Mouse (Mus musculus) embryo, embryonic 11 days (tissue): ENCODE measurements around the gene Slc6a9.

ENCODE experiments used
- DNase-seq: peaks from one replicate; pipeline ENCODE4 v3.0.0-alpha.2; 2015

Gene Slc6a9

DNA sequence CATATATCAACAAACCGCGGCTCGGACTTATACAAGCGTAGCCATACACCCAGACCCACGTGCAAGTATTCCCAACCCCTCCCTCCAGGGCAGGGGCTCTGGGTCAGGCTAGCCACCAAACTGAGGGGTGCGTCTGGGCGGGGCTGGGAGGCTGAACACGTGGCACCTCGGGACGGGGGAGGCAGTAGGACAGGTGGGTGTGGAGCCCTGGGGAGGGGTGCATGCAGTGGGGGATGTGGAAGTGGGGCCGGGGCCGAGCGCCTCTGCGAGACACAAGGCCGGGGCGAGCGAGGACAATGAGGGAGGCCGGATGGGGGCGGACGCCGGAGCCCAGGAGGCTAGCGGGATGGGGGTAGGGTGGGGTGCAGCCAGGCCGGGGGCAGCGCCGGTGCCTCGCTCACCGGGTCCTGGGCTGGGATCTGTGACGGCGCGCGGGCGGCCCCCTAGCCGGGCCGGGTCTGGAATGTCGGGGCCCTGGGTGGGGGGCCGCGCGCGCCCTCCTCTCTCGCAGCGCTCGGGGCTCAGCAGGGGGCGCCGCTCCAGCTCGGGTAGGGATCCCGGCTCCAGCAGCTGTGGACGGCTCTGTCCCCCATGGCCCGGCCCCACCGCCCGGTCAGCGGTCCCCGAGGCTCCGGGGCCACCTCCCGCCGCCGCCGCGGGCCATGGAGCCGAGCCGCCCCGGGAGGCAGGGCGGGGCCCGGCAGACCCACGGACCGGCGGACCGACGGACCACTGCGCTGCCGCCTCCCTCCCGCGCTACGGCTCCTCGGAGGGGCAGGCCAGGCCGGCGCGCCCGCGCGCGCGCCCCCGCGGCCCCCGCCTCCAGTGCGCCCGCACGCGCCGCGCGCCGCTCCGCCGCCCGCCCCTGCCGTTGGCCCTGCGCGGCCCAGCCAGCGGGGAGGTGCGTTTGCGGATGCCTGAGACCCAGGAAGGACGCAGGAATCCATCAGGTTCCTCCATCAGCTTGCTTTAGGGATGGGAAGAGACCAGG is 48.7 kb downstream of the Slc6a9 start, which contains the start of gene B4galt2:
TSS of gene B4galt2 (minus strand) at position 787 of the 991 bp plus-strand sequence.
- DNase-seq, result peak; percentile 87

- no peak for DNase-seq
Measured at GRCm38 (mm10) chr4:117884146-117884545, 49.8 kb downstream of the Slc6a9 start.

DNA sequence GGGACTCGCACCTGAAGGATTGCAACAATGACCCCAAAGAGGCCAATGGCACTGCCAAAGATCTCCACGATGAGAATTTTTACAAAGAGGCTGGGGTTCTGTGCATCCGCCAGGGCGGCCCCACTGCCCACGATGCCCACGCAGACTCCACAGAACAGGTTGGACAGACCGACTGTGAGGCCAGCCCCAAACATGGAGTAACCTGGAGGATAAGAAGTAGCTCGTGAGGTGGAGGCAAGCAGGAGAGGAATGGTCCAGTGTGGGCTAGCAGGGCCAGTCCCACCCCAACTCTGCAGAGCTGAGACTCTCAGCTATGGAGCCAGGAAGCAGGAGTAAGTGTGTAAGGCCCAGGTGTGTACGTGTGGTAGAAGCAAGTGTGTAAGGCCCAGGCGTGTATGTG is 50.8 kb downstream of the Slc6a9 start:
- DNase-seq, result no peak

DNA sequence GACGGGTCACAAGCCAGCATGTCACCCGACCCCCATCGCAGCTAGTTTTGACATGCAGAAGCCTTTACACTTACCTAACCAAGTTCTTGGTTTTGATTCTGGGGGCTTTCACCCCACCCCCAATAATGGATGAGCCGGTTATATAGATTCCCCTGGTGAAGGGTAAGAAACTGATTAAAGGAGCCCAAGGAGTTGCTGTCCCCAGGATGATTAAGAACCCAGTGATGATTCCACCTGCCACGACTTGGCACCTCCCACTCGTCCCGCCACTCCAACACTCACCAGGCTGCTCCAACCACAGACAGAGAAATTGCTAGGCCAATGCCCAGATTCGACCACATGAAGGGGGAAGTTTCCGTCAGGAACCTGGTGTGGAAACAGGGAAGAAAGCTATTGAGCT is 51.7 kb downstream of the Slc6a9 start:
- no peak for DNase-seq

DNA sequence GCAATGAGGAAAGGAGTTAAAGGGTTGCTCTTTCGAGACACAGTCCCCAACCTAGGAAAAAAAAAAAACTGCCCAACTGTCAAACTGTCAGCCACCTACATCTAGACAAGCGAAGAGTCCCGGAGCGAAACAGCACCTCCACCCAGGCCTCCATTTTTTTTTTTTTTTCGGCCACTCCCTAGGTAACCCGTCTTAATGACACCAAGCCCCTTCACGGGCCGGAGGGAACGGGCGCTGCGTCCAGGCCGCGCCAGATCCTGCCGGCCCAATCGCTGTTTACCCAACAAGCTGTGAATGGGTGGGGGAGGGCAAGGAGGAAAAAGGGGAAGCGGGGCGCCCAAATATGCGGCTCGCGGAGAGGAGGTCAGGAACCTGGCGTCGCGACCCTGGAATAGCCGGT is 52.3 kb downstream of the Slc6a9 start:
- DNase-seq, result no peak

DNA sequence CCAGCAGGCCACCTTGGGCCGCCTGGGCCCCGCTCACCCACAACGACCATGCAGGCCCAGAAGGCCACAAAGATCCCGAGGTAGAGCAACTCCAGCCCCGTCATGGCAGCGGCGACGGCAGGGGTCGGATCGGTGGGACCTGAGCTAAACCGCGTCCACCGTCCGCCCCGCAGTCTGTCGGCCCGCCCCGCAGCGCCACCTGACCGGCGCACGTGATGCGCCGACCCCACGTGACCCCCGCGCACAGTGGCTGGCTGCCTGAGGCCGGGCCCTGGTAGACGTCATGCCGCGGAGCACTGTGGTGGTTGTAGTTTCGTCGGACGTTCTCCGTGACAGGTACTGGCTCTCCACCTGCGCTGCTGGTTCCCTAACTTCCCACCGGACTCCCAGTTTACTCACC is 52.8 kb downstream of the Slc6a9 start, which contains the start of gene Atp6v0b:
TSS of gene Atp6v0b (minus strand) at position 201 of the 400 bp plus-strand sequence.
- peak; percentile 95 for DNase-seq

- DNase-seq, result no peak
Measured at GRCm38 (mm10) chr4:117887920-117888319, 53.6 kb downstream of the Slc6a9 start.

GRCm38 (mm10) chr4:117889471-117889870 is 55.2 kb downstream of the Slc6a9 start:
- no peak for DNase-seq

DNA sequence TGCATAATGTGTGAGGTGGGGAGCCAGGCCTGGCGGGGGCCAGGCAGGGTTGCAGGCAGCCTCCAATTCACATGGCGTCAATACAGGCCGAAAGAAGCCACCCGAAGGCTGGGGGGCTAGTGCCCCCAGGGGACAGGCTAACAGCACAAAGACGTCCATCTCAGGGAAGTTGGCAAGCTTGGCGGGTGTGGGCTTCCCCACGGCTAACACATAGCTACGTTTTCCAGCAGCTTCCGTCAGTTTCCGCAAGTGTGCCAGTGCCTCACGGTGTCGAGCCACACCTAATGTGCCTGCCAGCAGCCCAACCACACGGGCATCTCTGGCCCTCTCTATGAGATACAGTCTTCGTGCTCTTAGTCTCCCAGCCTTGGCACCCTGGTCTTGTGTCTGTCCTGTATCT is 55.7 kb downstream of the Slc6a9 start:
- no peak for DNase-seq

DNA sequence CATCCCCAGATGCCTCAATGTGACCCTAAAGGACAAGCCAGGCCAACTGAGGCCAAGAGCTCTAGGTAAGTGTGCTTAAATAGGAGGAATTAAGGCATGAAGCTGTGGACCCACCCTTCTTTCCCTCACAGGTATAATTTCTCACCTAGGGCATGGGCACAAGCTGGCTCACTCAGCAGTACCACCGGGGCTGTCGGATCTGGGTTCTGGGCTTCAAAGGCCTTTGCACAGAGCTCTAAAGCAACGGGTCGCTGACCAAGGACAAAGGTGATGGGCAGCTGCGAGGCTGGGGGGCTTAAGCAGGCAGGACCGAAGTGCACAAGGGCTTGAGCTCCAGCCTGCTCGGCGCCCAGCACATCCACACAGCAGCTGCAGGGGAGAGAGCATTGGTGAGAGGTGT is 56.4 kb downstream of the Slc6a9 start:
- DNase-seq, result no peak

DNA sequence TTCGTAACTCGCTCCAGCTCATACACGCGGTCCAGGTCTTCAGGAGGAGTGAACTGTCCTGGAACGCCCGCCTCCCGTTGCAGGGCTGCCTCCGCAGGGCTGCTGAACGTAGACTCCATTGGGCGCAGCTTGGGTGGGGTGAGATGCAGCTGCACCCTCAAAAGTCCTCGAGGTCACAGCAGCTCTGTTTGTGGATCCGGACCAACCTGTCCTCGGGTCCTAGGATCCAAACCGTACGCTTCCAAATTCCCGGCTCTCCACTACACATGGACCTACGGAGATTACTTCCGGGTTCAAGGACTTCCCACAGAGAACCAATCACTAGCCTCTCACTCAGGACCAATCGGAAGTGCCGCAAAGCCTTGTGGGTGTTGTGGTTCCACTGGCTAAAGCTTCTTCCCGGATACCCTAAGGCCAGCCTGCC is 57.4 kb downstream of the Slc6a9 start, which contains the start of gene Dph2:
TSS of gene Dph2 (minus strand) at position 295 of the 424 bp plus-strand sequence.
- DNase-seq, result peak; percentile 94

DNA sequence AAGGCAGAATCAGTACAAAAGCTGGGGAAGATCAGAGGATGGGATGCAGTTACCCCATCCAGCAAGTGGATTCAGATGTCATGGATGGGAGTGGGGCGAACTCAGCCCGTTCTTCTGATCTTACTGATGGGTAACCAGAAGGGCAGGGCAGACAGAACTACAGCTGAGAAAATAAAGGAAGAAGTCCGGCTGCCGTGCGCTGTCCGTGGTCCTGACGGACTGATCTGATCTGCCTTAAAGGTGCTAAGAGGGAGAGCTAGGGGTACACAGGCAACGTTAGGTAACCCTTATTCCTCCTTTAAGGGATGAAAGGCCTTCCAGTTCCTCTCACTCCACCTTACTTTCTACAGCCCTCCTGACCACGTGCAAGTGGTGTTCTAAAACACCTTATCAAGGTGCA is 59.1 kb downstream of the Slc6a9 start:
- DNase-seq, result peak; percentile 72

DNA sequence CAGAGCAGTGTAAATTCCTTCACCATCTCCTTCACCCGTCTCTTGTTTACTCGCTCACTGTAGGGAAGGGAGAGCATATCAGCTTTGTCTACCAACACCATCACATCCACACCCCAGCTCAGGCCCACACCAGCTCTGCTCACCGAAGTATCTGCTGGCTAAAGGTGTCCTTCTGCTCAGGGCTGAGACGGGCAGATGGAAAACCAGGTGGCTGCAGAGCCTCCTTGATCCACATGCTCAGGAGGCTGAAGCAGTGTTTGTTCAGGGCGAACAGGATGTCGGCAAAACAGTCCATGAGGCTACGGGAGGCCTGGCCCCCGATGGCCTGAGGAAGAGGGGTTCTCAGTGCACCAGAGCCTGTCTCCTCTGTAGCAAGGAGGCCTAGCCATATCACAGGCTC is 60.3 kb downstream of the Slc6a9 start:
- no peak for DNase-seq

- DNase-seq, result no peak
Measured at GRCm38 (mm10) chr4:117895339-117895738, 61.0 kb downstream of the Slc6a9 start.

GRCm38 (mm10) chr4:117896031-117896430 is 61.7 kb downstream of the Slc6a9 start:
- DNase-seq, result no peak

DNA sequence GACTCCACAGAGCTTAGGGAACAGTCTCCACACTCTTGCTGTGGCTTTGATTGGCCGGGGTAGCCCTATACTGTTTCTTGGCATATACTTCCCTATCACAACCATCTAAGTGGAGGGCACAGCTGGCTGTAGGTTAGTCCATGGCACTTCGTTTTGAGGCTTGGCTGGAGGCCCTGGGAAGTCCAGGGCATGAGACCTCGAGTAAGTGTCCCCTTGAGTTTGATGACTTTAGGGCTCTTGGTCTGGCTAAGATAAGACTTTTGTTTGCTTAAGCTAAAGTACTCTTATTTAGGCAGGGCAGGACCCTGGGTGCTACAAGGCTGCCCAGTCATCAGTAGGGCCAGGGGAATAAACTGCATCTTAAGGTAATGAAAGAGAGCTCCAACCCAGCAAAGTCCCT is 63.8 kb downstream of the Slc6a9 start:
- no peak for DNase-seq

DNA sequence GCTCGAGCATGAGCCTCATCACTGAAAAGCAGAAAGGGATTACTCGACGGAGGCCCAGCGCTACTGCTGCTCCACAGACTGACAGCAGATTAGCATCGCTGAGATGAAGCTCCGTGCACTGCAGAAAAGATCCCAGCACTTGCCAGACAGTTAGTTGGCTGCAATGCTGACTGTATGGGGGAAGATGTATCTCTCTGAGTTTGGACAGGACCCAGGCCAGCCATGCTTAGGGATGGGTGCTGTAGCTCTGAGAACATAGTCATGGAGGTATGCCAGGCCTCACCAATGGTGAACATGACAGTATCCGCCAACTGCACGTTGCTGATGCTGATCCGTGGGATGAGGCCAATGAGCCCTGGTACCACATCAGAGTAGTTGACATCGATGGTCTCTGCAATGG is 69.8 kb downstream of the Slc6a9 start:
- DNase-seq, result no peak

- no peak for DNase-seq
Measured at GRCm38 (mm10) chr4:117904761-117905160, 70.5 kb downstream of the Slc6a9 start.

GRCm38 (mm10) chr4:117906196-117906595 is 71.9 kb downstream of the Slc6a9 start:
- DNase-seq, result no peak

- peak; percentile 45 for DNase-seq
Measured at GRCm38 (mm10) chr4:117908834-117909453, 74.6 kb downstream of the Slc6a9 start.

- DNase-seq, result no peak
Measured at GRCm38 (mm10) chr4:117912131-117912561, 77.8 kb downstream of the Slc6a9 start.

GRCm38 (mm10) chr4:117912685-117913273 is 78.5 kb downstream of the Slc6a9 start:
- DNase-seq, result no peak

DNA sequence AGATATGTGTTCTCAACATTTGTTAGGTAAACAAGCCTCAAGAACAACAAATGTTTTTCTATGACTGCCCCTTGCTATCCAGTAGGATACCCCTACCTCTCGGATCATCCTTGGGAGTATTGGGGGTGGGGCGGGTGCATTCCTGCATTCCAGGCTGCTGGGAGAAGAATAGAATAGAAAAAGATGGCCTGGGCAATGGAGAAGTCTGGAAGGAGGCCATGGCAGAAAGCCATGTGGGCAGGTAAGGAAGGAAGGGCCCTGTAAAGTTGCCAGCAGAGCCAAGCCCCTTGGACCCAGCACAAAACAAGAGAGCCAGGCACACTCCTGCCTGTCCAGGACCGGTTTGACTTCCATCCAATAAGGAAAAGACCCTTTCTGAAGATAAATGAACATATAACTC is 79.1 kb downstream of the Slc6a9 start:
- no peak for DNase-seq
